Mouse (Mus musculus) lung, postnatal 4 days (tissue): ENCODE data around the gene Zfyve28.

Experiments
- DNase-seq, 2 experiments: peaks; one replicate each; pipeline ENCODE4 v3.0.0; 2021

Gene Zfyve28

GRCm38 (mm10) chr5:34288154-34288716 is at the start of gene Zfyve28, which contains the start of gene Cfap99:
Gene Zfyve28, minus strand, starts transcription at chr5:34288449.
Gene Cfap99, plus strand, starts transcription at chr5:34288600.
- DNase-seq, result peak; percentile 69 to 82

GRCm38 (mm10) chr5:34336775-34337450 is 48.7 kb upstream of the Zfyve28 start:
- peak; percentile 67 to 75 for DNase-seq

GRCm38 (mm10) chr5:34336097-34336774 is 48.0 kb upstream of the Zfyve28 start, which contains the start of gene Rnf4:
Gene Rnf4, plus strand, starts transcription at chr5:34336289.
- peak; percentile 98 for DNase-seq

GRCm38 (mm10) chr5:34335539-34336096 is 47.4 kb upstream of the Zfyve28 start:
- no peak for DNase-seq

- DNase-seq, result no peak
Measured at GRCm38 (mm10) chr5:34334081-34334480, 45.8 kb upstream of the Zfyve28 start.

- DNase-seq, result no peak
Measured at GRCm38 (mm10) chr5:34330136-34330535, 41.9 kb upstream of the Zfyve28 start.

- peak; percentile 38 to 41 for DNase-seq
Measured at GRCm38 (mm10) chr5:34326875-34327576, 38.8 kb upstream of the Zfyve28 start.

- DNase-seq, result peak in 1 of 2 experiments; percentile 18
Measured at GRCm38 (mm10) chr5:34326249-34326691, 38.0 kb upstream of the Zfyve28 start.

- DNase-seq, result no peak
Measured at GRCm38 (mm10) chr5:34325286-34325685, 37.0 kb upstream of the Zfyve28 start.

GRCm38 (mm10) chr5:34321236-34321635 is 33.0 kb upstream of the Zfyve28 start:
- DNase-seq, result no peak

GRCm38 (mm10) chr5:34319491-34320034 is 31.3 kb upstream of the Zfyve28 start:
- DNase-seq, result no peak

- no peak for DNase-seq
Measured at GRCm38 (mm10) chr5:34309016-34309415, 20.8 kb upstream of the Zfyve28 start.

GRCm38 (mm10) chr5:34302377-34302776 is 14.1 kb upstream of the Zfyve28 start:
- DNase-seq, result no peak

GRCm38 (mm10) chr5:34298937-34299535 is 10.8 kb upstream of the Zfyve28 start:
- DNase-seq, result no peak

GRCm38 (mm10) chr5:34298061-34298460 is 9.8 kb upstream of the Zfyve28 start:
- no peak for DNase-seq

- DNase-seq, result no peak
Measured at GRCm38 (mm10) chr5:34295141-34295540, 6.9 kb upstream of the Zfyve28 start.

- DNase-seq, result no peak
Measured at GRCm38 (mm10) chr5:34294696-34295095, 6.4 kb upstream of the Zfyve28 start.

GRCm38 (mm10) chr5:34293363-34293762 is 5.1 kb upstream of the Zfyve28 start:
- no peak for DNase-seq

GRCm38 (mm10) chr5:34289286-34289685 is 1.0 kb upstream of the Zfyve28 start:
- DNase-seq, result no peak

- DNase-seq, result no peak
Measured at GRCm38 (mm10) chr5:34287838-34288145, 457 bp downstream of the Zfyve28 start.

- DNase-seq, result no peak
Measured at GRCm38 (mm10) chr5:34287001-34287837, 1.0 kb downstream of the Zfyve28 start.
